Mouse (Mus musculus) cerebellum, postnatal 4 days (tissue): ENCODE data around the gene Upk2.

Source experiments
- DNase-seq, 2 experiments: peaks; one replicate each; pipeline ENCODE4 v3.0.0; 2022; ENCODE audit warnings: low spot score in 2 of 2, mixed read lengths in 1 of 2

Gene Upk2

DNA sequence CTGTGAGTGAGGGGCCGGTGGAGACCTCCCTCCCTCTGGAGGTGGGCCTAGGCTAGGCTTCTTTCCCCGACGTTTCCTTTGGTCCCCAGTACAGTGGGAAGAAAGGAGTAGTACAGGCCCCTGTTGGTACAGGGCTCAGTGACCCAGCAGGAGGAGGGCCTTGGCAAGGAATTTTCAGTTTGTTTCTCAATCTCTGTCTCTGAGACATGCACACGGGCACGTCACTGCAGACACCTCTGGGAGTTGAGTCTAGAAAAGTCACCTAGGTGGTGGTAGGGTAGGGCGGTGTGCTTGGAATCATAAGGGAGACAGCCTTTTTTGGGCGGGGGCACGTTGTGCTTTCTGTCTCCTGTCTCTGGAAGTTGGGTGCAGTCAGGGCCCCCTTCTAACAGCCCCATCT lies 33.6 kb upstream of the Upk2 start:
- DNase-seq: no peak

GRCm38 (mm10) chr9:44487441-44487840 lies 32.7 kb upstream of the Upk2 start:
- DNase-seq: no peak

DNA sequence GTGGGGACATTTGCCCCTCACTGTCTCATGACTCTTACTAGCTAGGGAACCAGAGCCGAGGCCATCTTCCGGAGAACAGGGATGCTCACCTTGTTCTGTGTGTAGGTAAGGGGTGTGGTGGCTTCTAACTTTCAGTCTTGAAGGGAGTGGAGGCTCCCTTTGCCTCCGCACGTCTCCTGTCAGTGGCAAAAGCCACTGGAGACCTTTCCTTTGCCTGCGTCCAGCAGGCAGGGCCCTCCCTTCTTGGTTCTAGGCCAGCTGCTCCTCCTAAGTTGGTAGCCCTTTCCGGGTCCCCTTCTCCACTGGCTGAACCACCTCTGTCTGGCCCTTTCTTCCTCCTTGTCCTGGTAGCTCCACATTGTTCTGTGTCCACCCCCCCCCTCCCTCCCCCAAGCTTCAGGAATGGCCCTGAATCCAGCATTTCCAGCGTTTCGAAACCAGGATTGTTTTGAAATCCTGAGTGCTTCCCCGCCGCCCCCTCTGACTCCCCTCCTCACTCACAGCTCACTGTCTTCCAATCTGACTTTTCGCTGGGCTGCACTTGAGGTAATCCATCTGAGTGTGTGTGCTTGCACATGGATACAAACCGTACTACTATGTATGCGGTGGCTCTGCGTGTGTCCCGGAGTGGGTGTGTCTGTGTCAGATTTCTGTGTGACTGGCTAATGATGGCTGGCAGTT lies 32.1 kb upstream of the Upk2 start:
- no peak for DNase-seq

- no peak for DNase-seq
Measured at GRCm38 (mm10) chr9:44486335-44486734, 31.6 kb upstream of the Upk2 start.

DNA sequence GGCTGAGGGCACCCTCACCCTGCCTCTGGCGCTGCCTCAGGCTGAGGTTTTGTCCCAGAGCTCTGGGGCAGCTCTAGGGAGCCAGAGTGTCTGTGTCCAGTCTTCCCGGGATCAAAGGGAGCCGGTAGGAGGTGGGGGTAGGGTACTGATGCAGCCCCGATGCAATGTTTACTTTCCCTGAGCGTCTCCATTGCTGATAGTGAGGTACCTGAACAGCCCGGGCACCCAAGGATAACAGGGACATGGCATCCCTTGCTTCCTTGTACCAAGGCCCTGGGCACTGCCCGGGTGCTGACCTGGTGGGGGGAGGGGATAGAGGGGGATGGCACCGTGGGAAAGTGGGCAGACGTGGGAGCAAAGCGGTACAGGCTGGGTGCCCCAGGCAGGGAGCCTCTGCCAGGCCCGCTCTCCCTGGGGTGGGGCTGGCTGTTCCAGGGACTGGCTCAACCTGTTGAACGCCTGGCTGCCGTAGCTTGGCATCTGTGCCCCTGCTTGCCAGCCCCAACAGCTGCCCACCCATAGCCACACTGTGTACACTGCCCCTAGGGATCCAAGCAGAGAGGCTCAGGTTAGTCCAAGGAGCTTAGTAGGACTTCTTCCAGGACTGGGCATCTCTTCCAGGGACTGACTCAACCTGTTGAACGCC lies 30.9 kb upstream of the Upk2 start:
- DNase-seq: no peak

DNA sequence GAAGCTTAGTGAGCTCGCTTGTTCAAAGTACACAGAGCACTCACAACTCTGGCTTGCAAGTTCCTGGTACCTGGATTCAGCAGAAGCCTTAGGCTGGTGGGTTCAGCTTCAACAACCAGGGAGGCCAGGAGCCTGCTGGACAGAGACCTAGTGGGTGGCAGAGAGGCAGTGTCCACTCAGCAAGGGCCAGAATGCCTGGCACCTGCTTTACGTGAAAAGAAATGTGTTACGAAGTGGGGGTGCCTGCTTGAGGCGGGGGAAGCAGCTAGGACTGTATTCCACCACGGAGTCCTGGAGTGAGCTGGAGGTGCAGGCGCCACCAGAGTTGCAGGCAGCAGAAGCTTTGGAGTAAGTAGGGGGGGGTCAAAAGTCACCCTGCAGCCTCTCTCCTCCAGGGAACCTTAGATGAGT lies 30.3 kb upstream of the Upk2 start:
- no peak for DNase-seq

DNA sequence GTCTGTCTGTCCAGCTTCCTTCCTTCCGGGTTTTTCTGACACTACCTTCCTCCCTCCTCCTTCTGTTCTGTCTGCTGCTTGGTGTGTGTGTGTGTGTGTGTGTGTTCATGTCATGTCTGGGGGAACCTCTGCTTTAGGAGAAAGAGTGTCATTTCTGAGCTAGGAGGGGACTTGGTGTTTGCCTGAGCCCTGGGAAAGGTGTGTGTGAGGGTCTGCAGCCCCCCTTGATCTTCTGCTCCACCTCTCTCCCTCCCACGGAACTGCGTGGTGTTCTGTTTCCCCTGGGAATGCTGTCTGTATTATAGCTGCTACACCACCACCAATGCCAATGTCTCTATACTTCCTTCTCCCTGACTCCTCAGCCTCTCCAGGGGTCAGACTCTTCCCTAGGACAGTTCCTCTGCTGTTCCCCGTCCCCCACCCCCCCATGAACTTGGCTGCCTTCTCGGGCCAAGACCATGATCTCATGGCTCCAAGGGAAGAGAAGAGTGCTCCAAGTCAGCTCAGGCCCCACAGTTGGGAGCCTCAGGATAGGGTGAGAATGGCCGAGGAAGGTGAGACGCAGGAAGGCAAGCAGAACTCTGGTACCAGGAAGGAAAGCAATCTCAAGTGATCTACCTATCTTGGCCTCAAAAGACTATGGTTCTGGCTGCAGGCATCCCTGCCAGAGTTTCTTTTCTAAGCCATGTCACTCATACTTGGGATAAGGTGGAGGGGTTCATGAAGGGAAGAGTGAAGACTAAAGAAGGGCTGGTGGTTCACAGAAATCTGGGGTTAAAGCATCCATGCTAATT lies 29.7 kb upstream of the Upk2 start:
- no peak for DNase-seq

- peak in 1 of 2 experiments; percentile 68 for DNase-seq
Measured at GRCm38 (mm10) chr9:44483510-44484044, 28.8 kb upstream of the Upk2 start.

GRCm38 (mm10) chr9:44483041-44483509 lies 28.3 kb upstream of the Upk2 start:
- no peak for DNase-seq

GRCm38 (mm10) chr9:44482552-44482951 lies 27.8 kb upstream of the Upk2 start, which contains the start of gene Bcl9l:
TSS of gene Bcl9l (plus strand) at chr9:44482825.
- DNase-seq: peak; percentile 89 to 95

DNA sequence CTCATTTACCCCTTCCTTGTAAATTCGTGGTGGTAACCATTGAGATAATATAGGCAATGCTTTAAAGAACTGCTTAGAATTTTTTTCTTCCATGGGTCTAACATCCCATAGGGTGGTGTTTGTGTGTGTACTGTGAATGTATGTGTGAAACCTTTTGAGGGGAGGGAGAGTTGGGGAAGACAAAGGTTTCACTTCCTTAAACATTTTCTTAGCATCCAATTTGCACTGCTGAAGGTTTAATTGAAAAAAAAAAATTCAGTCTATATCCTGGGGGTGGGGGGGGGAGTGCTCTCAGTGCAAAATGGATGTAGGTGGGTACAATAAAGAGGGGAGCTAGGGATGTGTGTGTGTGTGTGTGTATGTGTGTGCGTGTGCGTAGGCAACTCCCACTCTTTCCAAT lies 27.3 kb upstream of the Upk2 start:
- no peak for DNase-seq

DNA sequence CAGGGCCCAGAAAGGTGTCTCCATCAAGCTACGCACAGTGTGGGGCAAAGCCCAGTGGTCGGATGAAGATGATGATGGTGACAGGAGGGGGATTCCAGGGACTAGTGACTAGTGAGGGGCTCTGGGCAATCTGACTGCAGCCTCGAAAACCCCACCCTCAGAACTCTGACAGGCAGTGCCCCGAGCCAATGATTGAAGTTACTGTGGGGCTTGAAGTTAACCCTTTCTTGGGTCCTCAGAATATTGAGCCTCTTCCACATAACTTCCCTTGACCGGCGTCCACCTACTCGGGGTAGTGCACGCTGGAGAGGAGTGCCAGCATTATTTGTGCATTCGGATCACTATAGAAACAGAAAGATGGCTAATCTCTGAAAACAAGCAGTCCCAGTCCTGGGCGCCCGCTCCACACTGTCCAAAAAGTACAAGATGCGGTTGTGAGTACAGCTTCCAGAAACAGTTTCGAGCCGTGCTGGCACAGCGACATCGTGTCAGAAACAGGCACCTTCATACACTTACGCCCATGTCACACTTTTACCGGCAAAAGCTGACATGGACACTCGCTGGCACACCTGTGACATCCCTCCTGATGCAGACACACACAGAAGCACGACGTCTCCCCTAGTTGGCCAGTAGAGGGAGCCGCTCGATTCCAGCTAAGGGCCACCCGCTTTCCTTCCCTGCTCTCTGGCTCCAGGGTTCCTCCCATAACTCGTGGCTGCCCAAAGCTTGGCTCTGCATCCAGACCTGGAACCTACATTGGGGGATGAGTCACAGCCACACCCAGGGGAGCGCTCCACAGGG lies 25.1 kb upstream of the Upk2 start:
- DNase-seq: peak; percentile 71 to 90

- peak; percentile 58 to 82 for DNase-seq
Measured at GRCm38 (mm10) chr9:44478959-44479605, 24.3 kb upstream of the Upk2 start.

DNA sequence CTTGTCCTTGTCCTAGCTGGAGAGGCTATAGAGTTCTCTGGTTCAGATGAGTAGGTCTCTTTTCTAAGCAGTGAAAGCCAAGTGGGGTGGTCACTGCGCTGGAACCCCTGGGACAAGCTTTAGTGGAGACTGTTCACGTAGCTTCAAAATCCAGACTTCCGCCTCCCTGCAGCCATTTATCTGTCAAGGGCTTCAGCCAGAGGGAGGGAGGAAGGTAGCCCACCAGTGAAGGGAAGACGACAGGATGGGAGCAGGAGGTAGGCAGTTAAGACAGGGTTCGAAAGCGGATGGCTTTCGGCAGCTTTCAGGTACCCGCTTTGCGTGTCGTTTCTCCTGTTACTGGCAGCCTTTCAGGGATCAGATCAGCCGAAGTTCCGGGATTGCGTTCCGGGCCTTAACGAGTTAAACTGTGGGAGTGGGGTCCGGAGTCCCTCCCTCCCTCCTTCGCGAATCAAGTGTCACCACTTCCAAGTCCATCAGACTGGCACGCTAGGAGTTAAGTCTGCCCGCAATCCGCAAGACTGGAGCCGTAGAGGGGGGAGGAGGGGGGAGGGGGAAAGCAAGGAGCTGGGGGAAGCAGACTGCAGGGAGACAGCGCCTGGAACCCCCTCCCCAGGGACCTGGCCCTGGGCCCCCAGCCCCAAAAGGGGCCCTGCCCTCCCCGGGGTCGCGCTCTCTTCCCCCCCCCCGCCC lies 23.6 kb upstream of the Upk2 start:
- peak; percentile 53 to 80 for DNase-seq

DNA sequence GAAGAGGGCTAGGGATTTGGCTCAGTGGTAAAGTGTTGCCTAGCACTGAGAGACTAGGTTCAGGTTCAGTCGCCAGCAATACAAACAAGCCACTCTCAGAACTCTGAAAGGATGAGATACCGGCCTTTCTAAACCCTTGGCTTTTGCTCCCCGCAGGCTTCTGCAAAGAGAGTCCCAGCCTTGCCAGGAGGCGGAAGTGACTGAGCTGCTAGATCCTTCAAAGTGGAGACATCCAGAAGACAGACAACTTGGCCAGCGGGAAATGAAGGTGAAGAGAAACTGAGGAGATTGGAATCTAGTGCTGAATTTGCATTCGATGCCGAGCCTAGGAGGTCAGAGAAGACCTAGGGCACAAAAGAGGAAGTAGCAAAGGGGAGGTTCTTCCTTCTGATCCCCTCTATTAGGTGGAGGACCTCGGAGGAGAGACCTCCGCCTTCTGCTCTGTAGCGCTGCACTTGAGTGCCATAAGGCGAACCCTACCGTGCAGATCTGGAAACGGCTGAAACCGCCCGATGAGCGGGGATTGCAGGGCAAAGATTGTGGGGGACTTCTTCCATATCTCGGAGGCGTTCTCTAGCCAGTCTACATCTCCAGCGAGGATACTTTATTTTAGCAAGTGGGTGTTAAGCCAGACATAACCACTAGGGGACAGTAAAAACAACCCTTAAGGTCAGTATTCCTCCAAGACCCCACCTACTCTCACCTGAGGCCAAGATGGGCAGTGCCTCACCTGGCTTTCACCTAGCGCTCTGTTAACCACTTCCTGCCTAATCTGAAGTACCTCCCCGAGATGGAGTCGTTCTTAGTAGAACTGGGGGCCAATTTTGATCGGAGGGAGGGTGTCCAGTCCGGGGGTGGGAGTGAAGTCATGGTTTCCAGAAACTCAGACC lies 22.8 kb upstream of the Upk2 start:
- DNase-seq: no peak

DNA sequence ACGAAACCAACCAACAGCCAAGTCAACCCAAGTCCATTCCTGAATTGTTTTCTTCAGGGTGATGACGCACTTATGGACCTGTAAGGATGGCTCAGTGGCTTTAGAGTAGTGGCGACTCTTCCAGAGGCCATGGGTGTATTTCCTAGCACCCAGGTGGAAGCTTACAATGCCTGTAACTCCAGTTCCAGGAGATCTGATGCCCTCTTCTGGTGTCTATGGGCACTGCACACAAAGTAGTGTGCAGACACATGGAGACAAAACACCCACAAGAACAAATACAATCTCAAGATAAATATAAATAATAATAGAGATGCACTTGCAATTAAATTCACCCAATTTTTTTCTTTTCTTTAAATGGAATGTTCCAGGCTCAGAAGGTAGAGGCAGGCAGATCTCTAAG lies 21.2 kb upstream of the Upk2 start:
- no peak for DNase-seq

DNA sequence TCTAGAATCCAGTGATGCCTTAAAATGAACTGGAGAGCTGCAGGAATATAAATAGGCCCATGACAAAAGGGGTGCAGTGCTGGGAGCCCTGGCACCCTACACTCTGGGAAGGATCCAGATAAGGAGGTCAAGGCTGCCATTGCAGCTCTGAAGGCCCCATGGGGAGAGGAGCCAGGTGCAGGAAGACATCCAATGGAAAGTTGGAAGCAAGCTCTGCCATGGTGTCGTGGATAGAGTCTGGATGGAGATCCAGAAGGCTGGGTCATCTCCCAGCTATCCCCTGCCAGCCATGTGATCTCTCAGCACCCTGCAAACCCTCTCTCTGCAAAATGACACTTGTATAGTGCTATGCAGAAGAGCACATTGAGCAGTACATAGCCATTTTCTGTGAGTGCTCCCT lies 19.6 kb upstream of the Upk2 start:
- no peak for DNase-seq

GRCm38 (mm10) chr9:44473184-44473583 lies 18.4 kb upstream of the Upk2 start:
- DNase-seq: no peak

DNA sequence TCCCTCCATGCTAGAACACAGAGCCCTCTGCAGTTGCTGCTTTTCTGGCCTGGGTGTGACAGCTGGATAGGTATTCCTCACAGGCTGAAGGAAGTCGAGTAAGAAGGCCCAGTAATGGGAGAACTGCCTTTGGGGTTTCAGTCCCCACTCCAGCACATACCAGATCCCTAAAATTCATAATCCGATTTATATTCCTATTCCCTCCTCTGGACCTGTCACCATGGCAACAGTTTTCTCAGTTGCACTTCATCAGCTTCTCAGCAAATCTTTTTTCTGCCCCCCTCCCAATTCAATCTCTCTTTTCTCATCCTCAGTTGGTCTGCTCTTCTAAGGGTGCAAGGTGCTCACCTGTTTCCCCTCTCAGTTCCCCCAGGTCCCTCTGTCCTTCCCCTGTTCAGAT lies 14.0 kb upstream of the Upk2 start:
- DNase-seq: no peak
